Mouse (Mus musculus): Measurements from ENCODE around the gene Fam13c.

- TF ChIP-seq POLR2A (IDR thresholded peaks at IDR 0.05; ENCODE audit: low read depth, low read length) (no peak), CTCF (IDR thresholded peaks at IDR 0.05; ENCODE audit: extremely low read depth, insufficient read length, insufficient replicate concordance, low read depth, low read length) (no peak)
These were observed 6.9 kb upstream of the Fam13c start for GRCm38 (mm10) chr10:70433334-70433733.
